Mouse (Mus musculus): ENCODE data around the gene Nfasc. TPM values are rescaled to one million over a fixed set of nuclear protein-coding genes. Genes with fewer than 3 reads are reported as not detected.

The Nfasc gene
- polyA plus RNA-seq (2015; fragmentation: Nextera tagmentation; extraction: Ambion mirVana): 0.45 and 0.67 TPM in 2 replicates

GRCm38 (mm10) chr1:132741175-132741997 lies at the start of gene Nfasc:
Gene Nfasc, minus strand, starts transcription at chr1:132741797.
- H3K9me3 ChIP-seq (ENCODE audit: low read length): no peaks in the 10 kb centered on the region
- 0 out of 2 replicates have a peak within 1 kb of the TSS, but pooled peaks have one; percentile 31 for H3K9ac ChIP-seq (replicated peaks; ENCODE audit: low read length)
- H3K4me2 ChIP-seq (replicated peaks; ENCODE audit: low read depth, low read length): peak within 1 kb of the TSS; percentile 63
- peaks cover 45% of the 10 kb centered on the region for H3K27me3 ChIP-seq (ENCODE audit: insufficient read depth, low read length)
- peak within 1 kb of the TSS; percentile 39 for H3K4me3 ChIP-seq (ENCODE audit: low read length)
- no peaks in the 10 kb centered on the region for H3K36me3 ChIP-seq (ENCODE audit: insufficient read depth, low read length)
- WGBS: 3% methylated on average over 51 of the region's 51 CpGs
- ATAC-seq (ENCODE audit: low FRiP score, low TSS enrichment): peak; percentile 75; the same call in 1 of the 2 replicates
- no peaks in the 10 kb centered on the region for H3K4me1 ChIP-seq (ENCODE audit: insufficient read depth, low read length)
- no peak within 1 kb of the TSS for H3K27ac ChIP-seq (ENCODE audit: low read length)

GRCm38 (mm10) chr1:132791049-132791448 lies 49.5 kb upstream of the Nfasc start:
- H3K4me3 ChIP-seq (ENCODE audit: low read length): no peak overlapping the region
- no peak overlapping the region for H3K9ac ChIP-seq (replicated peaks; ENCODE audit: low read length)
- H3K27ac ChIP-seq (ENCODE audit: low read length): no peak overlapping the region
- H3K4me2 ChIP-seq (replicated peaks; ENCODE audit: low read depth, low read length): no peak overlapping the region
- 89% methylated on average over 6 of the region's 6 CpGs for WGBS
- H3K9me3 ChIP-seq (ENCODE audit: low read length): no peaks in the 10 kb centered on the region
- ATAC-seq (ENCODE audit: low FRiP score, low TSS enrichment): no peak
- no peaks in the 10 kb centered on the region; the same call in 1 of the 2 replicates for H3K27me3 ChIP-seq (ENCODE audit: insufficient read depth, low read length)
- no peaks in the 10 kb centered on the region for H3K36me3 ChIP-seq (ENCODE audit: insufficient read depth, low read length)
- H3K4me1 ChIP-seq (ENCODE audit: insufficient read depth, low read length): no peaks in the 10 kb centered on the region

DNA sequence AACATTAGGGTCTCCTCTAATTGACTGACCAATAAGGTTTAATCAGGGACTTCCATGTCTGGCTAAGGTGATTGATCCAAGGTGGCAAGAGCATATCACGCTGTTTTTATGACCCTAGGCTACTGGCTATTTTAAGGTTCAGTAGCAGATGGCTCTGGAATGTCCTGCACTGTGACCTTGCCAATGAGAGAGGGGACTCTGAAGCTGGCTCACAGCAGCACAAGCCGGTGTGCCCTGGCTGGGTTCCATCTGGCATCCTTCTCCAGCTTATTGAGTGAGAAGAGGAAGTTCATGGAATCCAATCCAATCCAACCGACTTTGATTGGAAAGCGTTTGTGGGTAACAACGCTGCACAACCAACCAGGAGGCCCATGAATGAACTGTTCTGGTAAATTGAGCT lies 45.3 kb upstream of the Nfasc start:
- H3K9me3 ChIP-seq (ENCODE audit: low read length): no peaks in the 10 kb centered on the region
- no peaks in the 10 kb centered on the region for H3K36me3 ChIP-seq (ENCODE audit: insufficient read depth, low read length)
- H3K27me3 ChIP-seq (ENCODE audit: insufficient read depth, low read length): no peaks in the 10 kb centered on the region; the same call in 1 of the 2 replicates
- no peak overlapping the region for H3K4me3 ChIP-seq (ENCODE audit: low read length)
- H3K4me2 ChIP-seq (replicated peaks; ENCODE audit: low read depth, low read length): no peak overlapping the region
- 56% methylated on average over 5 of the region's 5 CpGs for WGBS
- no peak for ATAC-seq (ENCODE audit: low FRiP score, low TSS enrichment)
- H3K4me1 ChIP-seq (ENCODE audit: insufficient read depth, low read length): no peaks in the 10 kb centered on the region
- H3K9ac ChIP-seq (replicated peaks; ENCODE audit: low read length): no peak overlapping the region
- H3K27ac ChIP-seq (ENCODE audit: low read length): no peak overlapping the region

- no peaks in the 10 kb centered on the region for H3K9me3 ChIP-seq (ENCODE audit: low read length)
- ATAC-seq (ENCODE audit: low FRiP score, low TSS enrichment): no peak
- no peak overlapping the region for H3K4me2 ChIP-seq (replicated peaks; ENCODE audit: low read depth, low read length)
- H3K36me3 ChIP-seq (ENCODE audit: insufficient read depth, low read length): no peaks in the 10 kb centered on the region
- 73% methylated on average over 13 of the region's 13 CpGs for WGBS
- no peaks in the 10 kb centered on the region for H3K4me1 ChIP-seq (ENCODE audit: insufficient read depth, low read length)
- H3K9ac ChIP-seq (replicated peaks; ENCODE audit: low read length): no peak overlapping the region
- H3K4me3 ChIP-seq (ENCODE audit: low read length): no peak overlapping the region
- H3K27me3 ChIP-seq (ENCODE audit: insufficient read depth, low read length): no peaks in the 10 kb centered on the region
- H3K27ac ChIP-seq (ENCODE audit: low read length): no peak overlapping the region
Measured at GRCm38 (mm10) chr1:132781607-132782445, 40.2 kb upstream of the Nfasc start.

- WGBS: 85% methylated on average over 5 of the region's 5 CpGs
- ATAC-seq (ENCODE audit: low FRiP score, low TSS enrichment): no peak
- H3K4me3 ChIP-seq (ENCODE audit: low read length): no peak overlapping the region
- H3K4me2 ChIP-seq (replicated peaks; ENCODE audit: low read depth, low read length): no peak overlapping the region
- H3K36me3 ChIP-seq (ENCODE audit: insufficient read depth, low read length): no peaks in the 10 kb centered on the region
- no peak overlapping the region for H3K27ac ChIP-seq (ENCODE audit: low read length)
- H3K9ac ChIP-seq (replicated peaks; ENCODE audit: low read length): no peak overlapping the region
- H3K9me3 ChIP-seq (ENCODE audit: low read length): no peaks in the 10 kb centered on the region
- no peaks in the 10 kb centered on the region for H3K4me1 ChIP-seq (ENCODE audit: insufficient read depth, low read length)
- H3K27me3 ChIP-seq (ENCODE audit: insufficient read depth, low read length): no peaks in the 10 kb centered on the region
Measured at GRCm38 (mm10) chr1:132780961-132781360, 39.4 kb upstream of the Nfasc start.

GRCm38 (mm10) chr1:132780254-132780653 lies 38.7 kb upstream of the Nfasc start:
- H3K27me3 ChIP-seq (ENCODE audit: insufficient read depth, low read length): no peaks in the 10 kb centered on the region
- H3K4me2 ChIP-seq (replicated peaks; ENCODE audit: low read depth, low read length): no peak overlapping the region
- H3K36me3 ChIP-seq (ENCODE audit: insufficient read depth, low read length): no peaks in the 10 kb centered on the region
- H3K4me3 ChIP-seq (ENCODE audit: low read length): no peak overlapping the region
- no peak overlapping the region for H3K9ac ChIP-seq (replicated peaks; ENCODE audit: low read length)
- no peak for ATAC-seq (ENCODE audit: low FRiP score, low TSS enrichment)
- no peaks in the 10 kb centered on the region for H3K4me1 ChIP-seq (ENCODE audit: insufficient read depth, low read length)
- H3K27ac ChIP-seq (ENCODE audit: low read length): no peak overlapping the region
- no peaks in the 10 kb centered on the region for H3K9me3 ChIP-seq (ENCODE audit: low read length)
- WGBS: 79% methylated on average over 1 of the region's 1 CpGs

DNA sequence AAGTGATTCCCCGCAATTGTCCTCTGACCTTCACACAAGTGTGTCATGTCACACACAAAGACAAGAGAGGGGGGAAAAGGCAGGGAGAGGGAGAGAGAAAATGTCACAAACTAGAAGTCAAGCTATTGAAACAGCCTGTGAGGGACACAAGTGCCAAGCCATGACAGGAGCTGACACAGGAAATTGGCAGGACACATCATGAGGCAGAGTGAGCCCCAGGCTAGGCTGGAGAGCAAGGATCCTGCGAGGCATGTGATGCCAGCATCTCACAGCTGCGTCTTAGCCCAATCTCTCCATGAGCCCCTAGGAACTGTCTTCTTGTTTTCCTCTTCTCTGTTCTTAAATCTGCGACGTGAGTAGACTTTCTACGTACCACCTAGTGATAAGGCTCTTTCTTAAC lies 33.4 kb upstream of the Nfasc start:
- H3K4me3 ChIP-seq (ENCODE audit: low read length): no peak overlapping the region
- no peak overlapping the region for H3K9ac ChIP-seq (replicated peaks; ENCODE audit: low read length)
- no peaks in the 10 kb centered on the region for H3K9me3 ChIP-seq (ENCODE audit: low read length)
- no peak for ATAC-seq (ENCODE audit: low FRiP score, low TSS enrichment)
- H3K27me3 ChIP-seq (ENCODE audit: insufficient read depth, low read length): peaks cover 3% of the 10 kb centered on the region; the same call in 1 of the 2 replicates
- H3K36me3 ChIP-seq (ENCODE audit: insufficient read depth, low read length): no peaks in the 10 kb centered on the region
- WGBS: 85% methylated on average over 6 of the region's 6 CpGs
- no peak overlapping the region for H3K4me2 ChIP-seq (replicated peaks; ENCODE audit: low read depth, low read length)
- no peaks in the 10 kb centered on the region for H3K4me1 ChIP-seq (ENCODE audit: insufficient read depth, low read length)
- no peak overlapping the region for H3K27ac ChIP-seq (ENCODE audit: low read length)

GRCm38 (mm10) chr1:132771377-132771776 lies 29.8 kb upstream of the Nfasc start:
- Histone ChIP-seq H3K4me2 (replicated peaks; ENCODE audit: low read depth, low read length) (no peak overlapping the region), H3K36me3 (ENCODE audit: insufficient read depth, low read length) (no peaks in the 10 kb centered on the region), H3K27ac (ENCODE audit: low read length) (no peak overlapping the region), H3K9ac (replicated peaks; ENCODE audit: low read length) (no peak overlapping the region), H3K27me3 (ENCODE audit: insufficient read depth, low read length) (peaks cover 6% of the 10 kb centered on the region; the same call in 1 of the 2 replicates), H3K9me3 (ENCODE audit: low read length) (no peaks in the 10 kb centered on the region), H3K4me1 (ENCODE audit: insufficient read depth, low read length) (no peaks in the 10 kb centered on the region), H3K4me3 (ENCODE audit: low read length) (no peak overlapping the region)
- WGBS: 21% methylated on average over 5 of the region's 5 CpGs
- no peak for ATAC-seq (ENCODE audit: low FRiP score, low TSS enrichment)

DNA sequence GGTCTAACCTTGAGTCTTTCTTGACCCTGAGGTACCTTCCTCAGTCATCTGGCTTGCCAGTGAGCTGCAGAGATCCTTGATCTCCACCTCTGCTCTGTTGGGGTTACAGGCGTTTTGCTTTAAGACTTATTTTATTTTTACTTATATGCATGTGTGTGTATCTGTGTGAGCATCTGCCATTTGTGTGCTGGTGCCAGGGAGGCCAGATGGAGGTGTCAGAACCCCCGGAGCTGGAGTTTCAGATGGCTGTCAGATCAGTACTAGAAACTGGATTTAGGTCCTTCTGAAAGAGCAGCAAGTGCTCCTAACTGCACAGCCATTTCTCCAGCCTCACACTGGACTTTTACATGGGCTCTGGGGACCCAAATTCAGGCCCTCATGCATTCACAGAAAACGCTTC lies 28.0 kb upstream of the Nfasc start:
- no peak for ATAC-seq (ENCODE audit: low FRiP score, low TSS enrichment)
- Histone ChIP-seq H3K36me3 (ENCODE audit: insufficient read depth, low read length) (no peaks in the 10 kb centered on the region), H3K27ac (ENCODE audit: low read length) (no peak overlapping the region), H3K9me3 (ENCODE audit: low read length) (no peaks in the 10 kb centered on the region), H3K4me1 (ENCODE audit: insufficient read depth, low read length) (peaks cover 3% of the 10 kb centered on the region; the same call in 1 of the 2 replicates), H3K9ac (replicated peaks; ENCODE audit: low read length) (no peak overlapping the region), H3K27me3 (ENCODE audit: insufficient read depth, low read length) (peaks cover 6% of the 10 kb centered on the region; the same call in 1 of the 2 replicates), H3K4me2 (replicated peaks; ENCODE audit: low read depth, low read length) (no peak overlapping the region), H3K4me3 (ENCODE audit: low read length) (no peak overlapping the region)
- WGBS: 80% methylated on average over 3 of the region's 3 CpGs

All from kidney, embryonic 16.5 days (tissue).